Mouse (Mus musculus) erythroid progenitor cell, adult 5-6 weeks (primary cell): ENCODE data around the gene Birc7. TPM values are rescaled to one million over a fixed set of nuclear protein-coding genes. Genes with fewer than 3 reads are reported as not detected.
A peak's percentile ranks its signal among the peaks of the same experiment; 100 is the strongest.

Source experiments
- ATAC-seq: replicated peaks from 2 replicates; pipeline ENCODE4 v1.8.0; 2016; ENCODE audit warnings: moderate number of reproducible peaks, mild to moderate bottlenecking, moderate TSS enrichment, inconsistent platforms; ENCODE audit not compliant: poor library complexity, low FRiP score, severe bottlenecking
- total RNA-seq, 2 experiments: library from RNA; stranded (forward) in 1 of 2; stranded (reverse) in 1 of 2; fragments of 150-400 nt in 1 of 2; fragments of 186-747, 209-891 nt in 1 of 2; gene quantifications; 2 replicates each; pipeline versions ENCODE4 v1.2.3 to v1.2.4; 2015 to 2017; ENCODE audit warnings: low replicate concordance in 2 of 2

The Birc7 gene
- total RNA-seq, 2 experiments from 2014 or later = not detected

GRCm38 (mm10) chr2:180904435-180905208, 24.2 kb upstream of the Birc7 start:
- no peak for ATAC-seq

GRCm38 (mm10) chr2:180905556-180906221, 23.1 kb upstream of the Birc7 start:
- ATAC-seq = no peak

GRCm38 (mm10) chr2:180910928-180911327, 17.9 kb upstream of the Birc7 start:
- no peak for ATAC-seq

GRCm38 (mm10) chr2:180915886-180916433, 12.9 kb upstream of the Birc7 start:
- no peak for ATAC-seq

- peak; percentile 13; the same call in 1 of the 2 replicates for ATAC-seq
Measured at GRCm38 (mm10) chr2:180919913-180920809, 8.7 kb upstream of the Birc7 start.

- peak; percentile 92 for ATAC-seq
Measured at GRCm38 (mm10) chr2:180920810-180921400, 7.9 kb upstream of the Birc7 start, which contains the start of gene Ythdf1. Ythdf1 (minus strand) TSS chr2:180920949.

GRCm38 (mm10) chr2:180922739-180923138, 6.1 kb upstream of the Birc7 start:
- no peak for ATAC-seq

GRCm38 (mm10) chr2:180925176-180925575, 3.6 kb upstream of the Birc7 start:
- ATAC-seq = 0 out of 2 replicates have a peak, but pooled peaks have one; percentile 53

- ATAC-seq = no peak
Measured at GRCm38 (mm10) chr2:180932418-180932817, 3.6 kb downstream of the Birc7 start.

- ATAC-seq = no peak
Measured at GRCm38 (mm10) chr2:180940187-180940586, 11.4 kb downstream of the Birc7 start.

- no peak for ATAC-seq
Measured at GRCm38 (mm10) chr2:180941869-180942268, 13.0 kb downstream of the Birc7 start.

GRCm38 (mm10) chr2:180949947-180950346, 21.1 kb downstream of the Birc7 start:
- ATAC-seq = no peak

GRCm38 (mm10) chr2:180952731-180953171, 23.9 kb downstream of the Birc7 start:
- ATAC-seq = no peak

GRCm38 (mm10) chr2:180953638-180954037, 24.8 kb downstream of the Birc7 start:
- no peak for ATAC-seq

- no peak for ATAC-seq
Measured at GRCm38 (mm10) chr2:180954061-180955047, 25.5 kb downstream of the Birc7 start, which contains the start of gene Nkain4. Nkain4 (minus strand) TSS chr2:180954699.

- ATAC-seq = no peak
Measured at GRCm38 (mm10) chr2:180959605-180960004, 30.8 kb downstream of the Birc7 start.

- no peak for ATAC-seq
Measured at GRCm38 (mm10) chr2:180960187-180960586, 31.4 kb downstream of the Birc7 start.
